In genomic region chr10:110120572-110120971, GRCm38 (mm10) we compare ENCODE assay signal across 24 mouse cellular contexts.
DNase-seq lines count a peak whose midpoint lies in the region; ATAC-seq and TF ChIP-seq lines count a peak whose summit lies in the region.
"Had no signal": no experiment of that assay in that cellular context is flagged by ENCODE, and none has a peak within 500 bp of the region (broad histone marks: within the 10 kb centered on the region; RNA-seq: fewer than 3 reads in every experiment).

No protein-coding gene starts in this region.

- H3K4me2 ChIP-seq in hindbrain, embryonic 14.5 days (replicated peaks) = no peak overlapping the region
- H3K4me2 ChIP-seq in hindbrain, embryonic 11.5 days (replicated peaks; ENCODE audit: low read depth, low read length) = no peak overlapping the region
- H3K4me2 ChIP-seq: heart, embryonic 12.5 days; hindbrain, embryonic 12.5 days; limb, embryonic 12.5 days; liver, embryonic 15.5 days; neural tube, embryonic 13.5 days had no signal

- ATAC-seq in hindbrain, embryonic 14.5 days (ENCODE audit: low FRiP score) = no peak
- no peak for ATAC-seq in hindbrain, embryonic 11.5 days (ENCODE audit: low FRiP score)
- ATAC-seq: activated CD4-positive, CD25-positive, alpha-beta regulatory T cell, adult 4 months had no signal

- H3K9me3 ChIP-seq in hindbrain, embryonic 14.5 days (ENCODE audit: control insufficient read depth, low read length) = no peaks in the 10 kb centered on the region
- no peaks in the 10 kb centered on the region for H3K9me3 ChIP-seq in hindbrain, embryonic 11.5 days (ENCODE audit: control insufficient read depth, low read length)
- H3K9me3 ChIP-seq: heart, embryonic 12.5 days; hindbrain, embryonic 12.5 days; limb, embryonic 12.5 days; liver, embryonic 15.5 days; neural tube, embryonic 13.5 days had no signal

- no peaks in the 10 kb centered on the region for H3K27me3 ChIP-seq in hindbrain, embryonic 14.5 days (ENCODE audit: control insufficient read depth, insufficient read depth, low read length)
- H3K27me3 ChIP-seq in hindbrain, embryonic 11.5 days (ENCODE audit: control insufficient read depth, insufficient read depth, low read length) = no peaks in the 10 kb centered on the region
- H3K27me3 ChIP-seq: CH12.LX; heart, embryonic 12.5 days; hindbrain, embryonic 12.5 days; limb, embryonic 12.5 days; liver, embryonic 15.5 days; neural tube, embryonic 13.5 days had no signal

- no peaks in the 10 kb centered on the region for H3K36me3 ChIP-seq in hindbrain, embryonic 14.5 days (replicated peaks; ENCODE audit: control insufficient read depth, insufficient read depth)
- H3K36me3 ChIP-seq in hindbrain, embryonic 11.5 days (ENCODE audit: control insufficient read depth, insufficient read depth, low read length) = no peaks in the 10 kb centered on the region
- H3K36me3 ChIP-seq: heart, embryonic 12.5 days; hindbrain, embryonic 12.5 days; limb, embryonic 12.5 days; liver, embryonic 15.5 days; neural tube, embryonic 13.5 days had no signal

- peak; percentile 28 for DNase-seq in hindbrain, embryonic 14.5 days (ENCODE audit: low spot score)
- DNase-seq in hindbrain, embryonic 11.5 days (ENCODE audit: low spot score) = no peak
- no peak for DNase-seq in left cerebral cortex, adult 2 months (ENCODE audit: extremely low spot score in 1 of 2, low spot score in 2 of 2)
- no peak for DNase-seq in left cerebral cortex, adult 18-20 months (ENCODE audit: low spot score in 2 of 2)
- peak; percentile 8 for DNase-seq in A20 (ENCODE audit: low read depth, low spot score)
- DNase-seq in brain, embryonic 14.5 days (ENCODE audit: low read depth) = peak; percentile 33
- DNase-seq: adrenal gland, adult 2 months; adrenal gland, postnatal 36 days; cerebellum, adult 2 months; cerebellum, postnatal 14 days; gastrocnemius, postnatal 14 days; heart, adult 11 months; kidney, adult 18-20 months; kidney, postnatal 4 days; right cerebral cortex, postnatal 4 days had no signal

- intact Hi-C loops in left cerebral cortex, adult 2 months (cut with DNase I) = no loop called here

- no peak overlapping the region for H3K27ac ChIP-seq in hindbrain, embryonic 14.5 days
- H3K27ac ChIP-seq in hindbrain, embryonic 11.5 days (ENCODE audit: low read depth, low read length) = no peak overlapping the region
- no peak overlapping the region for H3K27ac ChIP-seq in left cerebral cortex, adult 2 months
- H3K27ac ChIP-seq: hindbrain, embryonic 12.5 days; limb, embryonic 12.5 days; liver, embryonic 15.5 days; macrophage; neural tube, embryonic 13.5 days had no signal

- no peaks in the 10 kb centered on the region; the same call in 1 of the 2 replicates for H3K4me1 ChIP-seq in hindbrain, embryonic 14.5 days (replicated peaks; ENCODE audit: control insufficient read depth, insufficient read depth, low read length)
- H3K4me1 ChIP-seq in hindbrain, embryonic 11.5 days (replicated peaks; ENCODE audit: control insufficient read depth, insufficient read depth, low read length) = no peaks in the 10 kb centered on the region
- H3K4me1 ChIP-seq: heart, embryonic 12.5 days; hindbrain, embryonic 12.5 days; limb, embryonic 12.5 days; liver, embryonic 15.5 days had no signal

- H3K4me3 ChIP-seq in hindbrain, embryonic 14.5 days (replicated peaks; ENCODE audit: low read length) = no peak overlapping the region
- H3K4me3 ChIP-seq in hindbrain, embryonic 11.5 days (ENCODE audit: low read depth, low read length) = no peak overlapping the region
- H3K4me3 ChIP-seq in left cerebral cortex, adult 2 months = no peak overlapping the region
- H3K4me3 ChIP-seq: erythroblast, embryonic 14.5 days; heart, embryonic 12.5 days; hindbrain, embryonic 12.5 days; limb, embryonic 12.5 days; liver, embryonic 15.5 days; neural tube, embryonic 13.5 days had no signal

- no peak overlapping the region for H3K9ac ChIP-seq in hindbrain, embryonic 14.5 days
- H3K9ac ChIP-seq in hindbrain, embryonic 11.5 days (ENCODE audit: low read depth, low read length) = no peak overlapping the region
- H3K9ac ChIP-seq: heart, embryonic 12.5 days; hindbrain, embryonic 12.5 days; limb, embryonic 12.5 days; liver, embryonic 15.5 days; neural tube, embryonic 13.5 days had no signal

- TF ChIP-seq CTCF in left cerebral cortex, adult 2 months (IDR thresholded peaks at IDR 0.05) = peak; percentile 14
- no peak for TF ChIP-seq CTCF in brain, embryonic 14.5 days (IDR thresholded peaks at IDR 0.05; ENCODE audit: borderline replicate concordance, extremely low read depth, insufficient read depth, insufficient read length)

- no peak for TF ChIP-seq POLR2A in brain, embryonic 14.5 days (IDR thresholded peaks at IDR 0.05; ENCODE audit: borderline replicate concordance, extremely low read depth, insufficient read depth, insufficient read length, poor library complexity, severe bottlenecking)

Comparison
In these comparisons a context has a peak if more than half of its experiments do, and no peak if none do; other contexts are left out.
1. DNase-seq: peak in hindbrain, embryonic 14.5 days (single experiment), A20 (single experiment) and brain, embryonic 14.5 days (single experiment); none in hindbrain, embryonic 11.5 days (single experiment), left cerebral cortex, adult 2 months (0 of 2) and left cerebral cortex, adult 18-20 months (0 of 2).